Mouse (Mus musculus): ENCODE results near the gene Trpc5os.

DNA sequence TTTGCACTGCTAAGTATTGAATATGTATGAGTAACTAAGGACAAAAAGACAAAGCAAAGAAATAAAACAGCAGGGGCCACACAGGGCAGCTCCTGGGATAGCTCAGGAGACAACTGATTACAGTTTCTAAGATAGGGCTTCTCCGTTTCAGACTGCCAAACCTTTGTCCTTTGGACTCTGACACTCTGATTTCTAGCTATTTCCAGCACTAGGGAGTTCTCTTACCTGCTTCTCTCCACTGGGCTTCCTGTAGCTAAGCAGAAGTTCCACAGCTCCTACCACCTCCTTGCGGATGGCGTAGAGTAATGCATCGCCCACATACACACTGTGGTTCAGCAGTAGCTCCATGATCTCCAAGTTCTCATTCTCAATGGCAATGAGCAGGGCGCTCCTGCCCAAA, 66.9 kb downstream of the Trpc5os start:
- TF ChIP-seq POLR2A (IDR thresholded peaks at IDR 0.05; ENCODE audit: control insufficient read depth, low read depth, low read length) (no peak), CTCF (IDR thresholded peaks at IDR 0.05; ENCODE audit: control insufficient read depth, insufficient read depth, insufficient replicate concordance, low read depth, low read length) (no peak)
